Mouse (Mus musculus): Measurements from ENCODE around the gene Sp1. TPM values are rescaled to one million over a fixed set of nuclear protein-coding genes. Genes with fewer than 3 reads are reported as not detected.

The Sp1 gene
- polyA plus RNA-seq, 2 experiments: 17.2 to 35.7 TPM

DNA sequence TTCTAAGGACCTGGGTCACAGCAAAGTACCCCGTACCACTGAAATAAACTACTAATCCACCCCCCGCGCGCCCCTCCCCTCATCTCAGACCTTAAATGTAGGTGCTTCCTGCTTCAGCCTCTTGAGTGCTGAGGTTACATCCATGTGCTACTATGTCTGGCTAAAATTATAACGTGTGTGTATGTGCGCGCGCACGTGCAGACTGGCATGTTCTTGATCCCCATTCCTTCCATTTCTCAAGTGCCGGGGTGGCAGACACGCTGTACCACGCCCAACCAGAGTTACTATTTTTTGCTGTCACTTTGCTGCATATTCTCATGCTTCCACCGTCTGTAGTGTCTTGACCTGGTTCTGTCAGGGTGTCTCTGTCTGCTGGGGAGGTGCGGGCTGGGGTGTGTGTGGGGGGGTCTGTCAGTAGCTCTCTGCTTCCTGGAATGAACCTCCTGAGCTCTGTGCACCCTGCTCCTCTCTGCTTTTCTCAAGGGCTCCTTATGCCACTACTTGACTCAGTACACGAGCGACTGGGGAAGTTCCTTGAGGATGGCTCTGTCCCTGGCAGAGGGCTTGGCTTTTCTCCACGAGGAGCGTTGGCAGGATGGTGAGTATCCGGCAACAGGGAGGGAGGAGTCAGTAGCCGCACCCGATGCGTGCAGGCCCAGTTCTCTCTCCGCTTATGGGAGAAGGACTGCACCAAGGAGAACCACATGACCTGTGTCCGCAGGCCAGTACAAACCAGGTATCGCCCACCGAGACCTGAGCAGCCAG lies 45.9 kb downstream of the Sp1 start:
- DNase-seq (ENCODE audit: low spot score): no peak

DNA sequence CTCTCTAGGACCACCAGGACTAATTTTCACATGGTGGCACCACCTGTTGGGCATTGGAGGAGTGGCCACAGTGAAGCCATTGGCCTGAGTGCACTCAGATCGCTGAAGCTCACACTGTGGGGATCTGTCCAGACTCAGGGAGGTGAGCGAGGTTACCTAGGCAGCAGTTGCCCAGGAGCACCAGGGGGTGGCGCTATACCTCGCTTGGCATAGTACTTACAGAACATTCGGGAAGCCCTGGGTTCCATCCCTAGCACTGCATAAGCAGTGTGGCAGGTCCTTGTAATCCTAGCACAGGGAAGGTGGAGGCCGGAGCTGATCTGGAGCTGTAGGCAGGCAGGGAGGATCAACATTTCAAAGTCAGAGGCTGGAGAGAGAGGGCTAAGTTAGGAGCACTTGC lies 50.0 kb downstream of the Sp1 start:
- no peak for DNase-seq (ENCODE audit: low spot score)

More for the DNA sequence above, 45.9 kb downstream of the Sp1 start:
- H3K27me3 ChIP-seq (ENCODE audit: control insufficient read depth, insufficient read depth, low read length): no peaks in the 10 kb centered on the region
- ATAC-seq (ENCODE audit: low FRiP score, low read depth): no peak
- no peak for TF ChIP-seq POLR2A (IDR thresholded peaks at IDR 0.05; ENCODE audit: borderline replicate concordance, extremely low read depth, insufficient read depth, insufficient read length)
- H3K4me2 ChIP-seq (replicated peaks; ENCODE audit: low read depth, low read length, severe bottlenecking): no peak overlapping the region
- WGBS: 77% methylated on average over 26 of the region's 26 CpGs
- no peak overlapping the region for H3K9ac ChIP-seq (ENCODE audit: low read depth, low read length, severe bottlenecking)
- no peak overlapping the region for H3K27ac ChIP-seq (replicated peaks; ENCODE audit: low read depth, low read length)
- H3K4me3 ChIP-seq (replicated peaks; ENCODE audit: low read length): no peak overlapping the region
- no peaks in the 10 kb centered on the region for H3K9me3 ChIP-seq (ENCODE audit: control insufficient read depth, low read length)
- no peaks in the 10 kb centered on the region for H3K4me1 ChIP-seq (ENCODE audit: control insufficient read depth, insufficient read depth, low read length)
- H3K36me3 ChIP-seq (ENCODE audit: control insufficient read depth, insufficient read depth, low read length): no peaks in the 10 kb centered on the region

DNA sequence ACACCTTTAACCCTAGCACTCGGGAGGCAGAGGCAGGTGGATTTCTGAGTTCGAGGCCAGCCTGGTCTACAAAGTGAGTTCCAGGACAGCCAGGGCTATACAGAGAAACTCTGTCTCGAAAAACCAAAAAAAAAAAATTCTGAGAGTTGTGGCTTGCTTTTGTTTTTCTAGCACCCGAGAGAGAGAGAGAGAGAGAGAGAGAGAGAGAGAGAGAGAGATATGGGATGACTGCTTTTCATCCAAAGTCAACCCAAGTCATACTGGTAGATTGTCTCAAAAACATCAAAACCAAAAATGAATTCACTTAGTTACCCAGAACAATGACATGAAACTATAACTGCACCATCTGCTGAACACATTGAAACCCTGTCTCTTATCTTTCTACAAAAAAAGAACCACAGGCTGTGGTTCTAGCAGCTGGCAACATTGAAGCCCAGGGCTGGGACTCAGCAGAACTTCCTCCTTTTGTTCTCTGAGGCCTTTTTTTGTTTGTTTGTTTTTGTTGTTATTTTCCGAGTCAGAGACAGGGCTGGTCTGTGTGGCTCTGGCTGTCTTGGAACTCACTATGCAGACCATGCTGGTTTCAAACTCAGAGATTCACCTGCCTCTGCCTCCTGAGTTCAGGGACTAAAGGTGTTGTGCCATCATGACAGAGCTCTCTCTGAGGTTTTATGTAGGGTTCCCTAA lies 52.2 kb downstream of the Sp1 start:
- TF ChIP-seq POLR2A (IDR thresholded peaks at IDR 0.05; ENCODE audit: borderline replicate concordance, extremely low read depth, insufficient read depth, insufficient read length): no peak
- 80% methylated on average over 5 of the region's 5 CpGs for WGBS
- Histone ChIP-seq H3K4me3 (replicated peaks; ENCODE audit: low read length) (peak overlapping the region; percentile 30), H3K27me3 (ENCODE audit: control insufficient read depth, insufficient read depth, low read length) (no peaks in the 10 kb centered on the region), H3K27ac (replicated peaks; ENCODE audit: low read depth, low read length) (no peak overlapping the region), H3K36me3 (ENCODE audit: control insufficient read depth, insufficient read depth, low read length) (no peaks in the 10 kb centered on the region), H3K9me3 (ENCODE audit: control insufficient read depth, low read length) (no peaks in the 10 kb centered on the region), H3K4me2 (replicated peaks; ENCODE audit: low read depth, low read length, severe bottlenecking) (peak overlapping the region; percentile 61), H3K9ac (ENCODE audit: low read depth, low read length, severe bottlenecking) (no peak overlapping the region), H3K4me1 (ENCODE audit: control insufficient read depth, insufficient read depth, low read length) (peaks cover 4% of the 10 kb centered on the region; the same call in 1 of the 2 replicates)
- DNase-seq (ENCODE audit: low spot score): no peak
- ATAC-seq (ENCODE audit: low FRiP score, low read depth): no peak

More for the DNA sequence above, 50.0 kb downstream of the Sp1 start:
- Histone ChIP-seq H3K4me1 (ENCODE audit: control insufficient read depth, insufficient read depth, low read length) (peaks cover 4% of the 10 kb centered on the region; the same call in 1 of the 2 replicates), H3K9ac (ENCODE audit: low read depth, low read length, severe bottlenecking) (no peak overlapping the region), H3K27me3 (ENCODE audit: control insufficient read depth, insufficient read depth, low read length) (no peaks in the 10 kb centered on the region), H3K4me2 (replicated peaks; ENCODE audit: low read depth, low read length, severe bottlenecking) (no peak overlapping the region), H3K9me3 (ENCODE audit: control insufficient read depth, low read length) (no peaks in the 10 kb centered on the region), H3K27ac (replicated peaks; ENCODE audit: low read depth, low read length) (no peak overlapping the region), H3K4me3 (replicated peaks; ENCODE audit: low read length) (no peak overlapping the region), H3K36me3 (ENCODE audit: control insufficient read depth, insufficient read depth, low read length) (no peaks in the 10 kb centered on the region)
- 33% methylated on average over 6 of the region's 6 CpGs for WGBS
- TF ChIP-seq POLR2A (IDR thresholded peaks at IDR 0.05; ENCODE audit: borderline replicate concordance, extremely low read depth, insufficient read depth, insufficient read length): no peak
- no peak for ATAC-seq (ENCODE audit: low FRiP score, low read depth)

DNA sequence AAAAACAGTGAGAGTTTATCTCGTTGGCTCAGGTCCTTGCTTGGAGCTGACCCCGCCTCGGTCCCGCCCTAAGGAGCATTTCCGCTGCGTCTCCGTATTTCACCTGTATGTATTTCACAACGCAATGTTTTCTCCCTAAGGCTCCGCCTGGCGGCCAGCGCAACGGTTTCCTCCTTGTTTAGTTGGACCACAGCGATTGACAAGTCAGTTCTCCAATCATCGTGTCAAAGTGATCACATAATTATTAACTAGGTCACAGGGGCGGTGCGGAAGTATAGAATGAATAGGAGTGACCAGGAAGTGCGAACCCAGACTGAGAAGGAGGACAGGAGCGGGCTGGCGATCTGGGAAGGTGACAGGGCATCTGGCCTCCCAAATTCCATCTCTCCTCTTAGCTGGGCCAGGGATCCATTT lies 53.0 kb downstream of the Sp1 start, which contains the start of gene Prr13:
TSS of gene Prr13 (plus strand) at position 125 of the 414 bp plus-strand sequence.
- no peak for TF ChIP-seq POLR2A (IDR thresholded peaks at IDR 0.05; ENCODE audit: borderline replicate concordance, extremely low read depth, insufficient read depth, insufficient read length)
- peak; percentile 80 for ATAC-seq (ENCODE audit: low FRiP score, low read depth)
- Histone ChIP-seq H3K4me1 (ENCODE audit: control insufficient read depth, insufficient read depth, low read length) (peaks cover 4% of the 10 kb centered on the region; the same call in 1 of the 2 replicates), H3K27me3 (ENCODE audit: control insufficient read depth, insufficient read depth, low read length) (no peaks in the 10 kb centered on the region), H3K4me2 (replicated peaks; ENCODE audit: low read depth, low read length, severe bottlenecking) (peak within 1 kb of the TSS; percentile 61), H3K27ac (replicated peaks; ENCODE audit: low read depth, low read length) (no peak within 1 kb of the TSS), H3K4me3 (replicated peaks; ENCODE audit: low read length) (peak within 1 kb of the TSS; percentile 30), H3K9me3 (ENCODE audit: control insufficient read depth, low read length) (no peaks in the 10 kb centered on the region), H3K36me3 (ENCODE audit: control insufficient read depth, insufficient read depth, low read length) (no peaks in the 10 kb centered on the region), H3K9ac (ENCODE audit: low read depth, low read length, severe bottlenecking) (peak within 1 kb of the TSS; percentile 29; the same call in 1 of the 2 replicates)
- peak; percentile 97 for DNase-seq (ENCODE audit: low spot score)
- WGBS: 1% methylated on average over 19 of the region's 19 CpGs

DNA sequence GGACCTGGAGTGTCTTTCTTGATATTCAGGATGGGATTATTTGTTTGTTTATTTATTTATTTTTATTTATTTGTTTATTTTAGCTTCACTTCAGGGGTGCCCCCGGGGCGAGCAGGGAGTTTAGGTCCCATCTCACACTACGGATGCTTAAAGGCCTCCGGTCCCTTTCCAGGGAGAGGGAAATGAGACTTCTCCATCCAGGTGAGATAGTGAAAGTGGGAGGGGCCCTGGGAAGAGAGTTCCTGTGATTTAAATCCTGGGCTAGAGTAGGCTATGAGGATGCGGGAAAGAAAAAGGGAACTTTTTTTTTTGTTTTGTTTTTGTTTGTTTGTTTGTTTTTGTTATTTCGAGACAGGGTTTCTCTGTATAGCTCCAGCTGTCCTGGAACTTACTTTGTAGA lies 53.4 kb downstream of the Sp1 start:
- no peak for TF ChIP-seq POLR2A (IDR thresholded peaks at IDR 0.05; ENCODE audit: borderline replicate concordance, extremely low read depth, insufficient read depth, insufficient read length)
- no peaks in the 10 kb centered on the region for H3K36me3 ChIP-seq (ENCODE audit: control insufficient read depth, insufficient read depth, low read length)
- H3K4me1 ChIP-seq (ENCODE audit: control insufficient read depth, insufficient read depth, low read length): peaks cover 4% of the 10 kb centered on the region; the same call in 1 of the 2 replicates
- H3K27me3 ChIP-seq (ENCODE audit: control insufficient read depth, insufficient read depth, low read length): no peaks in the 10 kb centered on the region
- H3K9ac ChIP-seq (ENCODE audit: low read depth, low read length, severe bottlenecking): peak overlapping the region; percentile 29; the same call in 1 of the 2 replicates
- H3K4me2 ChIP-seq (replicated peaks; ENCODE audit: low read depth, low read length, severe bottlenecking): peak overlapping the region; percentile 61
- H3K9me3 ChIP-seq (ENCODE audit: control insufficient read depth, low read length): no peaks in the 10 kb centered on the region
- peak overlapping the region; percentile 30 for H3K4me3 ChIP-seq (replicated peaks; ENCODE audit: low read length)
- DNase-seq (ENCODE audit: low spot score) (no peak), ATAC-seq (ENCODE audit: low FRiP score, low read depth) (no peak)
- 33% methylated on average over 6 of the region's 6 CpGs for WGBS
- H3K27ac ChIP-seq (replicated peaks; ENCODE audit: low read depth, low read length): no peak overlapping the region
